Mouse (Mus musculus): ENCODE data around the gene Rufy2.

Gene Rufy2

DNA sequence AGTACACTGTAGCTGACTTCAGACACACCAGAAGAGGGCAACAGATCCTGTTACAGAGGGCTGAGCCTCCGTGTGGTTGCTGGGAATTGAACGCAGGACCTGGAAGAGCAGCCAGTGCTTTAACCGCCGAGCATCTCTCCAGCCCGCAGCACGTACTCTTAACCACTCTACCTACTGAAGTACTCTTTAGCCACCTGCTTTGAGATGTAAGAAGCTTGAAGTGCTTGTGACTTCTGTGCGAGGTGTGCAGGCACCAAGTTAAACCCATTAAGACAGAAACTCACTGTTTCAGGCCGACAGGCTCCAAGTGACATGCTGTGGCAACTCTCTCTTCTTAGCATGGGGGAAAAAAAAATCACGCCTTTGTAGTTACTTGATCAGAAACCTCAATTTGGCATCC, 34.1 kb downstream of the Rufy2 start:
- no peak for DNase-seq (ENCODE audit: low read depth, low spot score)

DNA sequence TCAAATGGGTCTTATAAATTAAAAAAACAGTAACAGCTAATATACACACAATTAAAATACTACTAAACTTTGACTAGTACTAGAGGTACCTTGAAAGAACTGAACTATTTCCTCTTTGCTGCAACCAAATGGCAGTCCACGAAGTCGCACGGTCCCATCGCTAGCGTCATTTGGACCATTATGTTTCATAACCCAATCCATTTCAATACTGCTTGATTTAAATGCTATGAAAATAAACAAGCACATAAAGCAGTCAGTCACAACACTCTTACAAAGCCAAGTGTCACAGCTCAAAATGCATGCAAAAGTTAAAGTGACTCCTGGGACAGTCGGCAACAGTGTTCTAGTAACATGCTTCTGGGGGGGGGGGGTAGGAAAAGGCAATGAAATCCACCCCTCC, 39.3 kb downstream of the Rufy2 start:
- no peak for DNase-seq (ENCODE audit: low read depth, low spot score)

DNA sequence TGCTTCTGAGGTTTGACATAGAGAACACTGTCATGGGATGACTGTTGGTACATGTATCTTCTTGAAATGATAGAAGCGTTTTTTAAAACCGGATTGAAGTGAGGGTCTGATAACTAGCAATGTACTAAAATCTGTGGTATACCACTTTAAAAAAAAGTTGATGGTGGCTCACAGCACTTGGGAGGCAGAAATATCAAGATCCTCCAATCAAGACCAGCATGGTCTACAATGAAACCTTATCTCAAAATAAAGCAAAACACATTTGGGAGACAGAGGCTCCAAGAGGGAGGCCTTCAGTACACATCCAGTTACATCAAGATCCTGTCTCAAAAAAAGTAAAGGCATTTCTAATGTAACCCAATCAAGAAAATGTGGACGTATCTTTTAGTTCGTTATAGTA, 41.7 kb downstream of the Rufy2 start:
- no peak for DNase-seq (ENCODE audit: low read depth, low spot score)

DNA sequence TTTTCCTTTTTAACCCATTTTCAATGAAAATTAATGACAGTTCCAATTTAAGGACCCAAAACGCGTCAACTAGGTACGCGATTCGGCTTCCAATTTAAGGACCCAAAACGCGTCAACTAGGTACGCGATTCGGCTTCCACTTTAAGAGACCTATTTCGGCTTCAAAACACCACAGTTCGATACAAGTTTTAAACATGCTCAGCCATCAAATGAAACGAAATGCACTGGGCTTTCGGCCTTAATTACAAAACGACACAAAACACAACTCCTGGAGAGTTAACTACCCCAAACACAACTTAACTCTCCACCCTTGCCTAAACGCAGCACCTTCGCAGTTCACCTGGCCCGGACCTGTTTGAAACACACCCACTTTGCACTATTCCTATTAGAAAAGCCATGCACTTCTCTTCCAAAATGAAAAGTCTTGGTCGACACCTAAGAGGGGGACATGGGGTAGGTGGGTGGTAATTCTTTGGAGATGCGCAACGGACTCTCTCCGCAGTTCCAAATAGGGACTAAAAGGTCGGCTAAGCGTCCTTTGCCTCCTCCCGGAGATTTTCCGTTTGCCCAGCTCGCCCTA, 42.6 kb downstream of the Rufy2 start:
- no peak for DNase-seq (ENCODE audit: low read depth, low spot score)

DNA sequence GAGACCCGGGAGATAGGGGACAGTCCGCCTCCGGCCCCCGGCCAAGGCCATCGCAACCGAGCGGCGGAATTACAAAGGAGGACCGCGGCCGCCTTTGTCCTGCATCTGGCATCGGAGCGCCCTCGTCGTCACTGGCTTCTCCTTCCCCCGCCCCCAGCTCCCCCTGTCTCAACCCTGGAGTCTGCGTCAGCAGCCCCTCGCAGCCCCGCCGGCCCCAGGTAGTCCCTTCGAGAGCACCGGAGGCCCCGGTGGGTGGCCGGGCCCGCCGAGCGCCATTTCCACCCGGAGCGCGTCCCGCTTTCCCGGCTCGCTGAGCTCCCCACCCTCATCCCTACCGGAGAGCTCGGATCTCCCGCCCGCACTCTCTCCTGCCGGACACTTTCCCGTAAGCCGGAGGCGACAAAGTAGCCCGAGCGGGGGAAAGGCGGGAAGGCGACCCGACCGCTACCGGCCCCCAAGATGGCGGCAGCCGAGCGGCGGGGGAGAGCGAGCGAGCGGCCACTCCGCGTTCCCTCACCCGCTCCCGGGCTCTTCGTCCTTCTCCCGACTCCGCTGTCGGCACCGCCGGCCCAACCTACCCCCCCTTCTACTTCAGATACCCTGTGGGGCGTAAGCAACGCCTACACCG, 43.2 kb downstream of the Rufy2 start:
- DNase-seq (ENCODE audit: low read depth, low spot score) = no peak

DNA sequence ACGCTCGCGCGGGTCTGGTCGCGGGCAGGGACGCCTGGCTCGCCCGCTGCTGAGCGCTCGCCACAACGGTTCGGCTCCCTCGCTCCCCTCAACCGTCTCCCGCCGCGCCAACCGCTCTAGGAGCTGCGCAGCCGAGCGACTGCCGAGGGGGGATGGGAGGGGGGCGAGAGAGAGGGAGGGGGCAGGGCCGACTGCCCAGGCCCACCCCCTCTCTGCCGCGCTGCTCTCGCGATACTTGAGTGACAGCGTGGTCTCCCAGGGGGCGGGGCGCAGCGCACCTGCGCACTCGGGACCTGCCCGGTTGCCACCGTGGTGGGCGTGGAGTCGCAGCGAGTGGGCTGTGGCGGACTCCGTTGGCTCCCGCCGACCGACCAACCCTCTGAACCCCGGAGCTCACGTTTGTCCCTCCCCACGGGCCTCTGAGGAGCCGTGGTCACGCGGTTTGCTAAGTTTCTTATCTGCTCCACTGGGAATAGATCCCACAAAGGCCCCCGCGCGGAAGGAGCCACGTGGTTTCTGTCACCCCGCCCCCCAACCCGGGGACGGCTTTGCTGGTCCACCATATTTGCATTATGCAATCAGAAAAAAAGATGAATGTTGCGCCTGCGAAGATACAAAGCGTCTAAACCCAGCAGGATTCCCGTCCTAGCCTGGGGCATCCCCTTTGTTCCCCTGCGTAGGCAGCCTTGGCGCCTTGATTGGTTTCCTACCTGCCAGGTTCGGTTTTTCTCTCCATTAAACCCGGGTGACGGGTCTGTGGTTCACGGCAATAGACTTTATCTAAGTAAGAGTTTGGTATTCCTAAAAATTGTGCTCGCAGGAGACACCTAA, 43.9 kb downstream of the Rufy2 start, which contains the start of the genes Hnrnph3 and Pbld2:
TSS of gene Hnrnph3 (minus strand) at position 469 of the 831 bp plus-strand sequence.
TSS of gene Pbld2 (plus strand) at position 567 of the 831 bp plus-strand sequence.
- DNase-seq (ENCODE audit: low read depth, low spot score) = peak; percentile 95

DNA sequence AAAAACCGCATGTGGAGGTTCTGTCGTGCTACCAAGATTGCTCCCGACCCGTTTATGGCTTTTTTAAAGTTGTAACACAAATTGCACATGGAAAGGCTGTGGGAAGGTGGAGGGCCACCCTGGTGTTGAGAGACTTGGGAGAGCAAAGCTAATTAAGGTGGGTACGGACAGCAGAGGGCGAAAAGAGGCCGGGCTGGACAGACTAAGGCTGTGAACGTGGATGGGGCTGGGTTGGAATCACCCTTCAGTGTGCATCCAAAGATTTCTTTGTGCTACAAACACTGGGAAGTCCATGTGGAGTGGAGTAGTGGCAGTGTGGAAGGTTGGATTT, 44.5 kb downstream of the Rufy2 start:
- no peak for DNase-seq (ENCODE audit: low read depth, low spot score)

DNA sequence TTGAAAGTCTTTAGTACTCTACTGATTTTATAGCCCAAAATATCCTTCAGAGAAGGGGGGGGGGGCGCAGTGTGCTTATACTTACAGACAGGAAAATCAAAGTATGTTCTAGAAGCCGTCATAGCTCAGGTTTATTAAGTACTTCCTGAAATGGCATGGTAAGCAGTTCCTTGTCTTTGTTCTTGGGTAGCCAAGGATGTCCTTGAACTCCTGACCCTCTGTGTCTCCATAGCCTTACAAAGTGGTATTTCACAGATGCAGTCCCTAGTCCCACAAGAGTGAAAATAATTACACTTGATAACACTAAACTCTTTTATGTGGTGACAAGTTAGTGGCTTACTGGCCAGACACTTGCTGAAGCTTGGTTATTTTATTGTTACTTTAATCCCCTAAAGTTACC, 45.0 kb downstream of the Rufy2 start:
- DNase-seq (ENCODE audit: low read depth, low spot score) = no peak

DNA sequence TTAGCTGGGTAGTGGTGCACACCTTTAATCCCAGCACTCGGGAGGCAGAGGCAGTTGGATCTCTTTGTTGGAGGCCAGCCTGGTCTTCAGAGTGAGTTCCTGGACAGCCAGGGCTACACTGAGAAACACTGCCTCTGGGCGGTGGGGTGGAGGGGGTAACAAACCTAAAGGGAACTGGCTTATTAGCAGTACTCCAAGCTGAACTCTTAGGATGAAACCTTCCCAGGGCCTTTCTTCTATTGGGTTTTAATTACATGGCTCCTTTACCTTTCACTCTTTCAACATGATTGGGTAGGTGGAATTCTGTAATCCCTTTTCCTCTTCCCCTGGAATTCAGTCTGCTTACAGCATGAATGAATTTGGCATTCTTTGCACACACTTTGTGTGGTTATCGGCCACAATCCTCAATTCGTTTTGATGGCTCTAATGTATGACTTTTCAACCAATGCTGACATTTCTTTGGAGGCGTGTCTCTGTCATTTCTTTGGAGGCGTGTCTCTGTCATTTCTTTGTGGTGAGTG, 45.5 kb downstream of the Rufy2 start:
- no peak for DNase-seq (ENCODE audit: low read depth, low spot score)

DNA sequence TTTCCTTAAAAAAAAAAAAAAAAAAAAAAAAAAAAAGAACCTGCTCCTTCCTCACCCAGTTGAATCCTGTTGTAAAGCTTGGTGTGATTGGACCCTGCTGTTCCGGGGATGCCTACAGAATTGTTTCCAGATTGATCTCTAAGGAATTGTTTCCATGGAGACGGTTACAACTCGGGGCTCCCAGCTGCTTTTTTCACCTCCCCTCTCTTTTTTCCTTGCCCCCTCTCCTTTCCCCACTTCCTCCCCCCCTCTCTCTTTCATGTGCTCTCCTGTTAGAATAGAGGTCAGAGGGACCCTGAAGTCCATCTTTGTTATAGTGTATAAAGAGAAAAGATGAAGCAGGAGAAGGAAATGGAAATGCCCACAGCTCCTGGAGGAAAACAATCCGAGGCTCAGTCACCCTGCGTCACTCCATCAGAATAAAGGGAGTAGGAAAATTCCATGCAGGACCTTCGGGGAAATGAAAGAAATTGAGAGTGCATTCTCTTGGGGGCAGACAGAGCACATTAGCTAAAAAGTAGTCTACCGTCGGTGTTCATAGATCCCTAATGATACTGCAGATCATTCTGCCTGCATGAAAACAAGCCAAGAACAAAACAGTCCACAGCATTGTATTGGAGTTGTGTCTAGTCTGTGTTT, 46.3 kb downstream of the Rufy2 start:
- DNase-seq (ENCODE audit: low read depth, low spot score) = no peak

DNA sequence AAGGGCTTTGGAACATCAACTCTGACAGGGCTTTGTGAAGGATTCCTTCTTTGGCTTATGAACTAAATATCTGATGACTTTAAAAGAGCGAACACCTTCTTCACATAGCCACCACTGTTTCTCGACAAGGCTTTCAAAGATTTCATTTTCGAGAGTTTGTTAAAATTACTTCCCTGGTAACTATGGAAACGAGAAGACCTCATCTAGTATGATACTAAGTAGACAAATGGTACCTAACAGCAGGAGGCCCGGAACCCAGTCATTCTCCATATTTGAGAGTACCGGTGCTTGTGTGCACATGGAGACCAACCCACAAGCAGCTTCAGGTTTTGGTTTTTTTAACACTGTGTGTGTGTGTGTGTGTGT, 46.8 kb downstream of the Rufy2 start:
- no peak for DNase-seq (ENCODE audit: low read depth, low spot score)

DNA sequence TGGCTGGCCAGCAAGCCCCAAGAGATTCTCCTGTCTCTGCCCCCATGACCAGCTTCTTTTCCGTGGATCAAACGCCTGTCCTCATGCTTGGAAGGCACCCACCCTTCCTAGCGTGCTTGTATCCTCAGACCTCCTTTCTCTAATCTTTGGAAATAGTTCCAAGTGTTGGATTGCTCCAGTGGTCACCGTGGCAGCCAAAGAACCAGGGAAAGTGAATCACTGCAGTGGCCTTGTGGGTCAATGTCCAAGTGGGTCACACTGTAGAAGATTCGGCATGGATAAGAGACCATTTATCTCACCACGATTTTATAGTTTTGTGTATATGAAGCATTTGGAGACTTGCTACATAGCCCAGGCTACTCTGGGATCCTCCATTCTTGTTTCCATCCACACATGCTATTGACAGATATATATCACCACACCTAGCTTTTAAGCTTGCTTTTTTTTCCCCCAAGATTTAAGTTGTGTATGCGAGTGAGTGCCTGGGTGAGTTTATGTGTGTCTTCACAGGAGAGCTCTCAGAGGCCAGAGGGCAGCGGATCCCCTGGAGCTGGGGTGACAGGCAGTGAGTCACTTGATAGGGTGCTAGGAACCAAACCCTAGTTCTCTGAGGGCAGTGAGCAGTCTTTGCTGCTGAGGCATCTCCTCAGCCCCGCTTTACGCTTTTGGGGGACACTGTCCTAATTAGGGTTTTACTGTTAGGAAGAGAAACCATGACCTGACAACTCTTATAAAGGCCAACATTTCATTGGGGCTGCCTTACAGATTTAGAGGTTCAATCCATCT, 47.5 kb downstream of the Rufy2 start:
- DNase-seq (ENCODE audit: low read depth, low spot score) = no peak

DNA sequence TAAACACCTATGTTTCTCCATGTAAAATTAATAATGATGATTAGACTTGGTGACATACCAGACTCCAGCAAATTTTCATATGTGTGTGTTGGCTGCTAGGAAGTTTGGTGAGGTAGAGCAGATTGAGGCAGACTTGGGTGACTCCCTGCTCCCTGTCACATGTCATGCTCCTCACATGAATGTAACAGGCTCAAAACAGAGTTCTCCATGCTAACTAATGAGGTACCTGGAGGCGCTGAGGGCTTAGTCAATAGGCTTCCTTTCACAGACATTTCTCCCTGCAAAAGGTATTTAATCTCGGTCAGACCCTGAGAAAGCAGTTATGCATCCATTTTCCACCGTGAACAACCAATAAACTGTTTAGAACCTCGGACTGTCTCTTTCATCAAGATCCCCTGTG, 48.4 kb downstream of the Rufy2 start:
- no peak for DNase-seq (ENCODE audit: low read depth, low spot score)

DNA sequence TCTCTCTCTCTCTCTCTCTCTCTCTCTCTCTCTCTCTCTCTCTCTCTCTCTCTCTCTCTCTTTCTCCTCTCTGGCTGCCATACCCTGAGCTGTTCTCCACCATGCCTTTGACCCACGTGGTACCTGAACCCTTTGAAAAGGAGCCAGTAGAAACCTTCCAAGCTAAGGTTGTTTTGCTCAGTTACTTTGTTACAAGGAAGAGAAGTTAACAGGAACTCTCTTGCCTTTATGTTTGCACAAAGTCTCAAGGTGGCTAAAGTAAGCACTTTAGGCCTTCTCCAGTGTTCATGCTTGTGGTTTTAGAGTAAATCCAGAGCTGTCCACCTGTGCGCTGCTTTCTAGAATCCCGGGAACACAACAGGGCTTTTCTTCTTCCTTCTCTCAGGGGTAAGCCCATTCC, 52.2 kb downstream of the Rufy2 start:
- no peak for DNase-seq (ENCODE audit: low read depth, low spot score)

DNA sequence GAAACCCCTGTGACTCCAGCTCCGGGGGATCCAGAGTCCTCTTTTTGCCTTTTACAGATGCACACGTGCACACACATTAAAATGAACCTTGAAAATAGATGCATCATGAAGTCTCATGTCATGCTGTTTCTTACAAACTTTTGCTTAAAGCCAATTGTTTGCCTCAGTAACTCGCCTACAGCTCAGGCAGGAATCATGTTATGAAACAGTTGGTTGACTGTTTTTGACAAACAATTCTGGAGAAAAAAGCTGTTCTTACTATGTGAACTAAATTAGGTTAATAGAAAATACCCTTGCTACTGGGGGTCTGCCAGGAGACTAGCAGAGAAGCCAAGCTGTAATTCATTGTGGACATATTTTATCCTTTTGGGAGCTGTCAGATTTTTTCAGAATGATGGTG, 52.9 kb downstream of the Rufy2 start:
- no peak for DNase-seq (ENCODE audit: low read depth, low spot score)

DNA sequence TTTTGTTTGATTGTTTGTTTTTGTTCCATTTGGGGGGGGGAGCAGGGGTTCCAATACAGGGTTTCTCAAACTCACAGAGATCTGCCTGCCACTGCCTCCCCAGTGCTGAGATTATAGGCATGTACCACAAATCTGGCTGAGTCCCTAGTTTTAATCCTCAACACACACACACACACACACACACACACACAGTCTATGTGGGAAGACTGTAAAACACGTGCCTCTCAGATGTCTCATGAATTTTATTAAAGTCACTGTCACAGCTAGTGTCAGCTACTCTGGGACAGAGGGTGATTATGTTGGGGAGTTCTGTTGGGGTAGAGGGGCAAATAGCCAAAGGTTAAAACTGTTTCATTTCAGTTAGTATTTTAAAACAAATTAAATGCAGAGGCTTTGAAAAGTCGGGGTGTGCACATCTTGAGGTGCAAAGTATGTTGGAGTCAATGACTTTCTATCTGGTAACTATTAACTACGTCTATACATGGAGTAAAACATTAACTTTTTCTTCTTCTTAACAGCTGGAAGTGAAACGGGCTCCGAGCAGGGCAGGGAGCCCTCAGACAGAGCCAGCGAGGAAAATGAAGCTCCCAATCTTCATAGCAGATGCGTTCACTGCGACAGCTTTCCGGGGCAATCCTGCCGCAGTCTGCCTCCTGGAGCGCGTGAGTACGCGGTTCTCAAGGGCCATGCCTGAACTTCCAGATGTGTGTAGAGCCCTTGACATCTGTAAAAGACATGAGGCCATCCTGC, 58.7 kb downstream of the Rufy2 start:
- DNase-seq (ENCODE audit: low read depth, low spot score) = no peak

DNA sequence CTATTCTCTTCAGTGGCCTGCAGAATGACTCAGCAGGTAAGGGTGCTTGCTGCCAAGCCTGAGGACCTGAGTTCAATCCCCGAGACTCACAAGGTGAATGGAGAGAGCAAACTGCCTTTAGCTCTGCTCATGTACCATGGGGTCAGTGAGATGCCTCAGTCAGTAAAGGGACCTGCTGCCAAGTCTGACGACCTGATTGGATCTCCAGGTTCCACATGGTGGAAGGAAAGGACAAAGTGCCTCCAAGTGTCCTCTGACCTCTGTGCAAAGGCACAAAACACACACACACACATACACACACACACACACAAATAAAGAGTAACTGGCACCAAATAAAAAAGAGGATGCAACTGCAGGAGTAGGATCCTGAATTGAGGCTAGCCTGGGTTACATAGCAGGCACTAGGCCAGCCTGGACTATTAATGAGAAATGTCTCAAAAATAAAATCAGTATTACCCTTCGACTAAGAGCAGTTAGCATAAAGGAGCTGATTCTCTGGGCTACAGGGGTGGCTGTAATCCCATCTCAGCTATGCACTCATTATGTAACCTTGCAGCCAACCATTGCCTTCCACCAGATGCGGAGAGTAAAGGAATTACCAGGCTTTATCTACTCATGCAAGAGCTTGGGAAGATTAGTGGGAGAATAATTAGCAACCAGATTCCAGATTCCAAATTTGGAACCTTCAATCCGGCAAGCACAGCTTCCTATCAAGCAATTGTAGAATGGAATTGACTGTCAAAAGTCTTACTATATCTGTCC, 60.0 kb downstream of the Rufy2 start:
- DNase-seq (ENCODE audit: low read depth, low spot score) = no peak

DNA sequence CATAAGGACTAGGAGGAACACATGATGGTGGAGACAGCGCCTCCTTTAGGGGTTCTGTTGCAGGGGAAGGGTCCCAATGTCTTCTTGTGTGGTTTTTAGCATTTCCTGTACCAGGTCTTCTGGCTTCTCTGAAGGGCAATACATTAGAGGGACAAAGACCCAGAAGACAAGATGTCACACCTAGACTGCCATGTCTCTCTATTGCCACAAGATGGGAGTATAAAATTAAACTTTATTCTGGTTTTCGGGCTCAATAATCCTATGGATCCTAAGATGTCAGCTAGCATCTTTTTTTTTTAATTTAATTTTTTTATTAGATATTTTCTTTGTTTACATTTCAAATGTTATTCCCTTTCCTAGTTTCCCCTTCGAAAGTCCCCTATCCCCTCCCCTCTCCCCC, 63.1 kb downstream of the Rufy2 start:
- no peak for DNase-seq (ENCODE audit: low read depth, low spot score)

DNA sequence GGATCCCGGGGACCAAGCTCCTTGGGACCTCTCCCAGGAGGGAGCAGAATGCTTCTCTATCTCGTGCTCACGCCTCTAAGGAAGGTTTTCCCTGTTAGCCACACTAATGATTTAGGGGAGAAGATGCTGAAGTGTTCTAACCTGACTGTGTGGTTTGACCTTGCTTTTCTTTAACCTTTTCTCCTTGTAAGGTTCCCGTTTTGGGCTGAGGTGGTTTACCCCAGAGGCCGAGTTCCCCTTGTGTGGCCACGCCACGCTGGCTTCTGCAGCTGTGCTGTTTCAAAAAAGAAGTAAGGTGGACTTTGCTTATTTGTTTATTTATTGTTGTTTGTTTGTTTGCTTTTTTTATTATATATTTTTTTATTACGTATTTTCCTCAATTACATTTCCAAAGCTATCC, 67.7 kb downstream of the Rufy2 start:
- DNase-seq (ENCODE audit: low read depth, low spot score) = no peak

DNA sequence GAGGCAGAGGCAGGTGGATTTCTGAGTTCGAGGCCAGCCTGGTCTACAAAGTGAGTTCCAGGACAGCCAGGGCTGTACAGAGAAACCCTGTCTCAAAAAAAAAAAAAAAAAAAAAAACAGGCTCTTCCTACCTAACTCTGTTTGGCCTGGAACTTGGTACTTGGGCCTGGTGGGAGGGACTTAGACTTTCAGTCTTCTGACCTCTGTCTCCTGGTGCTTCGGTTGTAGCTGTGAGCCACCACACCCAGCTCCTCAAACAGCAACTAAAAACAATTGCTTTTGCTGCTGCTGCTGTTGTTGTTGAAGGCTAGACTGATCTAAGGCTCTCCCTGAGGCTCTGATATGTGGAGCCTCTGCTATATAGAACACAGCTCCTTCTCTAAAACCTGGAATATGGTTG, 69.1 kb downstream of the Rufy2 start:
- no peak for DNase-seq (ENCODE audit: low read depth, low spot score)
